Mouse (Mus musculus) kidney, adult 2 months (tissue): ENCODE measurements around the gene D630003M21Rik.

ENCODE experiments used
- CTCF ChIP-seq: fragments of 200-500 bp; conservative IDR thresholded peaks from 2 replicates; pipeline ENCODE4 v1.5.1; 2011; ENCODE audit warnings: low read depth, mild to moderate bottlenecking, control low read depth, low read length, moderate library complexity, mixed read lengths; ENCODE audit not compliant: insufficient read depth, insufficient read length
- POLR2A ChIP-seq: fragments of 200-500 bp; IDR thresholded peaks from one replicate; pipeline ENCODE4 v1.6.1; 2011; ENCODE audit warnings: low read depth, low read length, control low read depth

DNA sequence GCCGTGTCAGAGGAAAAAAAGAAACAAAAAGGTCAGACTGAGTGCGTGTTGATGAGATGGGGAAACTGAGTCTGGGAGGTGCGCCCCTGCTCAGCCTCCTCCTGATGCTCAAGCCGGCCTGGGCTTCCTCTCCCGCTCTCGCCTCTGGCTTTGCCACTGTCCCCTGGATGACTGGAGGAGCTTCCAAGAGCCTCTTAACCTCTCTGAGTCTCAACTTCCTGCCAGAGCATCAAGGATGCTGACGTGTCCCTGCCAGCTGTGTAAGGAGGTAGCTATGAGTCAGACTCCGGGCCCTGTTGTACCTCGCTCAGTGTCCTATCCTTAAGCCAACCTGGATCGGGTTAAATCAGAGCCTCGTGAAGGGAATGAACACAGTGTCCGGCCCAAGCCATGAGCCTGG lies 91.3 kb downstream of the D630003M21Rik start:
- no peak for TF ChIP-seq POLR2A
- no peak for TF ChIP-seq CTCF
